Mouse (Mus musculus): Measurements from ENCODE around the gene Plxdc1. TPM values are rescaled to one million over a fixed set of nuclear protein-coding genes. Genes with fewer than 3 reads are reported as not detected.

Gene Plxdc1
- polyA plus RNA-seq (2015; fragmentation: Nextera tagmentation; extraction: Ambion mirVana) = 1.8 and 2.1 TPM in 2 replicates

DNA sequence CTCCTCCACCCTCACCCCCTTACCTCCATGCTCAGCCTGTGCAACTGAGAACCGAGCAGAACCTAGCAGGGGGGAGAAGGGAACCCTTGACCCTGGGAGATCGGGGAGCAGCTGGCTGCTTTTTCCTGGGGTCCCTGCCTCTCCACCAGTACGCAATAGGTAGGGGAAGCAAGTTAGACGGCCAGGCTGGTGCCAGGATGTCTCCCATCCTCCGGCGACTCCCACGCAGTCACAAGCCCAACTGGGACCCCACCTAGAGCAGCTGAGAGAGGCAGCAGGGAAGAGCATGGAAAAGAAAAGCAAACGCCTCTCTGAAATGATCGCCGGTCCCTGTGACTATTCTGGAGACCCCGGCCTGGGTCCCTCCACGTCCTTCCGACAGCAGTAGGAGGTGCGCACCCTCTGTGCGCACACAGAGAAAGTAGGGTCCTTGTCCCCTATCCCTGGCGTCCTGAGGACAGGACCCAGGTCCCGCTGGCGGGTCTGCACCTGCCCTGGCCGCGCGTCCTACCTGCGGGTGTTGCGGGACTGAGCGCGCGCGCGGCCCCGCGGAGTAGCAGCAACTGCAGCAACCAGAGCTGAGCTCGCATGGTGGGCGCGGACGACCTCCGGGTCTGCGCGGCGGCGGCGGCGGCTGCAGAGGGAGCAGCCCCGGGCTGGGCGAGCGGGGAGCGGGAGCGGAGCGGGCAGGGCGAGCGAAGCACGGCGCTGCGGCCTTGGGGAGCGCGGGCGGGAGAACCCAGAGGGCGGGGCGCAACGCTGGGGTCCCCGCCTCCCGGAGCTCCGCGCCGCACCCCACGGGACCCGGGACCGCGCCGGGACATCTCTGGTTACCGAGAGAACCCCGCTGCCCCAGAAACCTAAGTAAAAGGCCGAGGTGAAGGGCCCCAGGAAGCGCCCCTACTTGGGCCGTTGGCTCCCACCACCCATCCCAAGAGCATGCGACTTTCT, at the start of gene Plxdc1:
Gene Plxdc1 (minus strand): TSS at position 718 of the 951 bp plus-strand sequence.
- no peaks in the 10 kb centered on the region for H3K36me3 ChIP-seq (ENCODE audit: insufficient read depth, low read length)
- H3K9ac ChIP-seq (ENCODE audit: low read depth, low read length) = peak within 1 kb of the TSS; percentile 63
- no peak for ATAC-seq (replicated peaks; ENCODE audit: low FRiP score, low read depth)
- peak within 1 kb of the TSS; percentile 64 for H3K4me3 ChIP-seq (replicated peaks; ENCODE audit: low read depth, low read length)
- H3K27ac ChIP-seq = 0 out of 2 replicates have a peak within 1 kb of the TSS, but pooled peaks have one; percentile 2
- TF ChIP-seq CTCF (IDR thresholded peaks at IDR 0.05; ENCODE audit: low read depth) = no peak
- 2% methylated on average over 73 of the region's 74 CpGs for WGBS
- no peaks in the 10 kb centered on the region for H3K9me3 ChIP-seq (replicated peaks; ENCODE audit: low read length)
- peak within 1 kb of the TSS; percentile 95 for H3K4me2 ChIP-seq (ENCODE audit: low read length)
- DNase-seq (ENCODE audit: low spot score) = no peak
- 0 out of 2 replicates have a peak, but pooled peaks cover 4% of the 10 kb centered on the region for H3K27me3 ChIP-seq (ENCODE audit: insufficient read depth, low read length)
- 0 out of 2 replicates have a peak, but pooled peaks cover 4% of the 10 kb centered on the region for H3K4me1 ChIP-seq (replicated peaks; ENCODE audit: insufficient read depth, low read length)

DNA sequence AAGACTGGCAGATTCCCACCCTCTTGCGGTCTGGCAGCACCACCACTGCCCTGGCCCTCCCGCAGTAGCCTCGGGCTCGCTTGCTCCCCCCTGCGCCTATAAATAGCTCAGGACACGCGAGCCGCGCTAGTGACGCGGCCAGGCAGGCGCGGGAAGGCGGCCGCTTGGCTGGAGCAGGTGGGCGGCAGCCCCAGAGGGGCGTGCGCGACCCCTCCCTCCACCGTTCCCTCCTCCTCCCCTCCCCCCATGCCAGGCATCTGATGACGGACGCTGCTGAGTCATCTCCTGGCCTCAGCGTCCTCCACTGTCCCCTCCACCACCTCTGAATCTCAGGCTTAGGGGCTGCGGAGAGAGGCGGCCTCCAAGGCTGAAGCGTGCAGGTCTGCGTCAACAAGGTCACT, 49.7 kb upstream of the Plxdc1 start:
- Histone ChIP-seq H3K27me3 (ENCODE audit: insufficient read depth, low read length) (no peaks in the 10 kb centered on the region; the same call in 1 of the 2 replicates), H3K9ac (ENCODE audit: low read depth, low read length) (peak overlapping the region; percentile 24; the same call in 1 of the 2 replicates), H3K4me3 (replicated peaks; ENCODE audit: low read depth, low read length) (peak overlapping the region; percentile 19), H3K4me1 (replicated peaks; ENCODE audit: insufficient read depth, low read length) (0 out of 2 replicates have a peak, but pooled peaks cover 6% of the 10 kb centered on the region), H3K4me2 (ENCODE audit: low read length) (peak overlapping the region; percentile 57), H3K9me3 (replicated peaks; ENCODE audit: low read length) (no peaks in the 10 kb centered on the region), H3K36me3 (ENCODE audit: insufficient read depth, low read length) (peaks cover 4% of the 10 kb centered on the region; the same call in 1 of the 2 replicates), H3K27ac (no peak overlapping the region)
- TF ChIP-seq CTCF (IDR thresholded peaks at IDR 0.05; ENCODE audit: low read depth) = 0 out of 2 replicates have a peak, but pooled peaks have one; percentile 19
- ATAC-seq (replicated peaks; ENCODE audit: low FRiP score, low read depth) (peak; percentile 50; the same call in 1 of the 2 replicates), DNase-seq (ENCODE audit: low spot score) (peak; percentile 50)
- under 1% methylated on average over 27 of the region's 27 CpGs for WGBS

DNA sequence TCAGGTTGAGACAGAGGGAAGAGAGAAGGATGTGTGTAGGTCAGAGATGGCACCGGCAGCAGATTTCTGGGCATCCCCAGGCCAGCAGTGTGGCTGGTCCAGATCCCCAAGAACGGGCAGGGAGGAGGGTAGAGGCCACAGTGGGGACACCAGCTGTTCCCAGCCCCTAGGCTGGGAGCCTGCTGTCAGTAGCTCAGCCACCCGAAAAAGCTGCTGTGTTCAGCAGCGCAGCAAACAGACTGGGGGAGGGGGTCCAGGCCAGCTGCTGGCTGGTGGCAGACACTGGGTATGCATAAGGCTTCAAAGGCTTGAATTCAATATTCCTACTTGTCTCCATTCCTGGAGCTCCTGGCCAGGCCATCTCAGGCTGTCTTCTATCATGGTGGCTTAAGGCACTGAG, 48.6 kb upstream of the Plxdc1 start:
- 18% methylated on average over 4 of the region's 4 CpGs for WGBS

DNA sequence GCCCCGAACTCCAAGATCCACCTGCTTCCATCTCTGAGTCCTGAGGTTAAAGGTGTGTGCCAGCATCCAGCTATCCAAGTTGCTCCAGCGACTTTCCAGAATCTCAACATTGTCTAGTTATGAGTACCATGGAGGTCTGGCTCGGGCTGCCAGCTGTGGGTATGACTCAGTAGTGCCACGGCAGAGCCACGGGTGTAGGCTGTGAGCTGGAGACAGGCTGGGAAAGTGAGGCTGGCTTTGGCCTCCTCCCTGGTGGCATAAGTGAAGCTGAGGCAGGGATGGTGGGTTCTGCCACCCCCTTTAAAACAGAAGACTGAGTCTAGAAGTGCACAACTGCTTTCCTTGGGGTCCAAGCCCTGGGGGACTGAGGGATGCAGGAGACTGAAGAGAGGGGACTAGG, 47.8 kb upstream of the Plxdc1 start:
- WGBS = 76% methylated on average over 5 of the region's 5 CpGs
- Histone ChIP-seq H3K9ac (ENCODE audit: low read depth, low read length) (no peak overlapping the region), H3K36me3 (ENCODE audit: insufficient read depth, low read length) (peaks cover 23% of the 10 kb centered on the region), H3K9me3 (replicated peaks; ENCODE audit: low read length) (no peaks in the 10 kb centered on the region), H3K4me3 (replicated peaks; ENCODE audit: low read depth, low read length) (no peak overlapping the region), H3K27me3 (ENCODE audit: insufficient read depth, low read length) (no peaks in the 10 kb centered on the region; the same call in 1 of the 2 replicates), H3K4me1 (replicated peaks; ENCODE audit: insufficient read depth, low read length) (0 out of 2 replicates have a peak, but pooled peaks cover 6% of the 10 kb centered on the region), H3K27ac (no peak overlapping the region), H3K4me2 (ENCODE audit: low read length) (no peak overlapping the region)
- no peak for DNase-seq (ENCODE audit: low spot score)
- no peak for TF ChIP-seq CTCF (IDR thresholded peaks at IDR 0.05; ENCODE audit: low read depth)
- no peak for ATAC-seq (replicated peaks; ENCODE audit: low FRiP score, low read depth)

More for the DNA sequence above, 48.6 kb upstream of the Plxdc1 start:
- 0 out of 2 replicates have a peak, but pooled peaks cover 6% of the 10 kb centered on the region for H3K4me1 ChIP-seq (replicated peaks; ENCODE audit: insufficient read depth, low read length)
- ATAC-seq (replicated peaks; ENCODE audit: low FRiP score, low read depth) = no peak
- H3K4me2 ChIP-seq (ENCODE audit: low read length) = no peak overlapping the region
- H3K9ac ChIP-seq (ENCODE audit: low read depth, low read length) = no peak overlapping the region
- no peak overlapping the region for H3K27ac ChIP-seq
- H3K9me3 ChIP-seq (replicated peaks; ENCODE audit: low read length) = no peaks in the 10 kb centered on the region
- peaks cover 16% of the 10 kb centered on the region for H3K36me3 ChIP-seq (ENCODE audit: insufficient read depth, low read length)
- DNase-seq (ENCODE audit: low spot score) = no peak
- no peak overlapping the region for H3K4me3 ChIP-seq (replicated peaks; ENCODE audit: low read depth, low read length)
- no peaks in the 10 kb centered on the region; the same call in 1 of the 2 replicates for H3K27me3 ChIP-seq (ENCODE audit: insufficient read depth, low read length)
- no peak for TF ChIP-seq CTCF (IDR thresholded peaks at IDR 0.05; ENCODE audit: low read depth)

DNA sequence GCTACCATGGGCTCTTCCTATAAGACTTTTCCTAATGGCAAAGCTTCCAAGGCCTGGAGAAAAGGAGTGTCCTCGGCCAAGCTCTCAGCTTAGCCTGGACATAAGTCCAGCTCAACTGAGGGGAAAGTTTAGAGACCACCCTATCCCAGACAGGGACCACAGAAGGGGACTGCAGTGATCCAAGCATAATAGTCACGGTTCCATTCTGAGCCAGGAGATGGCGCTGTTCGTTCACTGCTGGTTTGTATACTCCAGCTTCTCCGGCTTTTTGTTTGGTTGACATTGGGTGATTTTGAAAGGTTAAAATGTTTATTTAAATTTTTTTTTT, 45.2 kb upstream of the Plxdc1 start:
- Histone ChIP-seq H3K4me3 (replicated peaks; ENCODE audit: low read depth, low read length) (no peak overlapping the region), H3K36me3 (ENCODE audit: insufficient read depth, low read length) (peaks cover 25% of the 10 kb centered on the region), H3K27ac (no peak overlapping the region), H3K4me2 (ENCODE audit: low read length) (no peak overlapping the region), H3K9ac (ENCODE audit: low read depth, low read length) (no peak overlapping the region), H3K9me3 (replicated peaks; ENCODE audit: low read length) (no peaks in the 10 kb centered on the region), H3K27me3 (ENCODE audit: insufficient read depth, low read length) (no peaks in the 10 kb centered on the region; the same call in 1 of the 2 replicates), H3K4me1 (replicated peaks; ENCODE audit: insufficient read depth, low read length) (0 out of 2 replicates have a peak, but pooled peaks cover 6% of the 10 kb centered on the region)
- DNase-seq (ENCODE audit: low spot score) (peak; percentile 88), ATAC-seq (replicated peaks; ENCODE audit: low FRiP score, low read depth) (no peak)
- 2% methylated on average over 5 of the region's 5 CpGs for whole genome bisulfite sequencing
- TF ChIP-seq CTCF (IDR thresholded peaks at IDR 0.05; ENCODE audit: low read depth) = peak; percentile 93

DNA sequence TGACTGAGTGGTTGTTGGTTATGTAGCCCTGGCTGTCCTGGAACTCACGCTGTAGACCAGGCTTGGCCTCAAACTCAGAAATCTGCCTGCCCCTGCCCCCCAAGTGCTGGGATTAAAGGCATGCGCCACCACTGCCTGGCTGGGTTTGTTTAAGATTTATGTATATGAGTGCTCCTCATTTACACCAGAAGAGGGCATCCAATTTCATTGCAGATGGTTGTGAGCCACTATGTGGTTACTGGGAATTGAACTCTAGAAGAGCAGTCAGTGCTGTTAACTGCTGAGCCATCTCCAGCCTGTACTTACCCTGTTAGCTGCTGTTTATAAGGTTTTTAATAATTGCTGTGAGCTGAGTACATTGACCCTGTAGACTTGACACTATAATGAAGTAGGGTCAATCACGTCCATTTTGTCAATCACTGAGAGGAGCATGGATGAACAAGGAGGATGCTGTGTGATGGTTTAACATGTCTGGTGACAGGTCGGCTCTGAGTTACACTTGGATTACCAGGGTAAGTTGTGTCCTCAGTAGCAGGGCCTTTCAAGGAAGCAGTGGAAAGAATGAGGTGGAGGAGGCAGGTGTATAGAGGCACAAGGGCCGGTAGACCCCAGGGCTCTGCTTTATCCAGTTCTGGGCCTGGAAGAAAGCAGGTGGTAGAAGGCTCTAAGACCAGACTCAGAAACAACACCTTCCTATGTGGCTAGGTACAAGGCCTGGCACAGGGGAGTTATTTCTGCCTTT, 44.6 kb upstream of the Plxdc1 start:
- Histone ChIP-seq H3K36me3 (ENCODE audit: insufficient read depth, low read length) (peaks cover 25% of the 10 kb centered on the region), H3K27me3 (ENCODE audit: insufficient read depth, low read length) (no peaks in the 10 kb centered on the region), H3K4me3 (replicated peaks; ENCODE audit: low read depth, low read length) (no peak overlapping the region), H3K9ac (ENCODE audit: low read depth, low read length) (no peak overlapping the region), H3K9me3 (replicated peaks; ENCODE audit: low read length) (no peaks in the 10 kb centered on the region), H3K27ac (no peak overlapping the region), H3K4me2 (ENCODE audit: low read length) (no peak overlapping the region), H3K4me1 (replicated peaks; ENCODE audit: insufficient read depth, low read length) (peaks cover 4% of the 10 kb centered on the region)
- ATAC-seq (replicated peaks; ENCODE audit: low FRiP score, low read depth) = no peak
- DNase-seq (ENCODE audit: low spot score) = no peak
- peak; percentile 45; the same call in 1 of the 2 replicates for TF ChIP-seq CTCF (IDR thresholded peaks at IDR 0.05; ENCODE audit: low read depth)
- 50% methylated on average over 5 of the region's 5 CpGs for WGBS
